Mouse (Mus musculus) ES-E14 (cell line): ENCODE results near the gene Tspo. TPM values are rescaled to one million over a fixed set of nuclear protein-coding genes. Genes with fewer than 3 reads are reported as not detected.
A peak's percentile ranks its signal among the peaks of the same experiment; 100 is the strongest.

ENCODE experiments used
- DNase-seq: peaks from one replicate; pipeline ENCODE4 v3.0.0-alpha.2; 2013; ENCODE audit warnings: low read depth, low spot score
- H3K27ac ChIP-seq: 2 replicates; pipeline ENCODE4 v1.5.1; 2012; ENCODE audit warnings: low read depth, mild to moderate bottlenecking, low read length, moderate library complexity, mixed read lengths; ENCODE audit not compliant: poor library complexity, insufficient read depth, severe bottlenecking
- H3K36me3 ChIP-seq: 2 replicates; pipeline ENCODE4 v1.6.1; 2012; ENCODE audit warnings: mild to moderate bottlenecking, low read length, moderate library complexity, mixed read lengths; ENCODE audit not compliant: control insufficient read depth, poor library complexity, insufficient read depth, severe bottlenecking
- H3K4me1 ChIP-seq, 2 experiments: fragments of 150-350 bp in 1 of 2; sonication (generic) in 1 of 2; 2 replicates each; pipeline ENCODE4 v1.6.1; 2012; ENCODE audit warnings: low read length in 2 of 2, mild to moderate bottlenecking in 1 of 2, mixed read lengths in 1 of 2; ENCODE audit not compliant: control insufficient read depth in 2 of 2, insufficient read depth in 2 of 2, poor library complexity in 1 of 2
- H3K4me3 ChIP-seq, 2 experiments: fragments of 150-350 bp in 1 of 2; sonication (generic) in 1 of 2; 2 replicates each; pipeline ENCODE4 v1.5.1; 2012; ENCODE audit warnings: low read length in 2 of 2, low read depth in 1 of 2, mild to moderate bottlenecking in 1 of 2, mixed read lengths in 1 of 2; ENCODE audit not compliant: insufficient read depth in 1 of 2, poor library complexity in 1 of 2, severe bottlenecking in 1 of 2
- H3K9ac ChIP-seq: 2 replicates; pipeline ENCODE4 v1.6.1; 2012; ENCODE audit warnings: low read depth, mild to moderate bottlenecking, low read length, mixed read lengths; ENCODE audit not compliant: poor library complexity, insufficient read depth, severe bottlenecking
- H3K9me3 ChIP-seq: fragments of 150-350 bp; sonication (generic); 2 replicates; pipeline ENCODE4 v1.6.1; 2012; ENCODE audit warnings: low read depth, mild to moderate bottlenecking, low read length; ENCODE audit not compliant: control insufficient read depth, insufficient read depth
- CHD2 ChIP-seq: IDR thresholded peaks from 2 replicates; pipeline ENCODE4 v1.6.1; 2014; ENCODE audit warnings: mild to moderate bottlenecking, low read depth, low read length, inconsistent platforms
- HCFC1 ChIP-seq: IDR thresholded peaks from 2 replicates; pipeline ENCODE4 v1.6.1; 2012; ENCODE audit warnings: low read length, inconsistent platforms, borderline replicate concordance; ENCODE audit not compliant: insufficient read depth
- MAFK ChIP-seq: IDR thresholded peaks from 2 replicates; pipeline ENCODE4 v1.6.1; 2014; ENCODE audit warnings: mild to moderate bottlenecking, low read depth, low read length, inconsistent platforms; ENCODE audit not compliant: insufficient read depth
- ZC3H11A ChIP-seq: IDR thresholded peaks from 2 replicates; pipeline ENCODE4 v1.6.1; 2012; ENCODE audit warnings: low read depth, mild to moderate bottlenecking, inconsistent platforms, low read length, borderline replicate concordance
- ZNF384 ChIP-seq: IDR thresholded peaks from 2 replicates; pipeline ENCODE4 v1.6.1; 2012; ENCODE audit warnings: low read depth, low read length, inconsistent platforms
- in situ Hi-C, 2 experiments: fragments of 600-800 bp; cut with MboI; formaldehyde crosslinking; loops; one replicate each; pipeline ENCODE4 v1.15.1; 2025; ENCODE audit warnings: low sequenced_read_pairs in 2 of 2, inconsistent platforms in 1 of 2; ENCODE audit not compliant: unreplicated experiment in 2 of 2
- total RNA-seq: library from RNA; depleted of rRNA; stranded (reverse); fragments of 300-350 nt; gene quantifications from 2 replicates; pipeline ENCODE4 v1.2.3, GENCODE M21; 2012

Gene Tspo
- total RNA-seq, 1 experiment = 43.4 TPM

GRCm38 (mm10) chr15:83531961-83532469, 31.4 kb upstream of the Tspo start:
- H3K4me3 ChIP-seq = no peak overlapping the region
- peaks cover 10 to 31% of the 10 kb centered on the region in 2 experiments for H3K4me1 ChIP-seq
- no peak for DNase-seq

GRCm38 (mm10) chr15:83532606-83533005, 30.8 kb upstream of the Tspo start:
- no peak overlapping the region for H3K9ac ChIP-seq
- TF ChIP-seq HCFC1 = no peak
- no peak for TF ChIP-seq MAFK
- in situ Hi-C loops = no loop called here
- no peaks in the 10 kb centered on the region for H3K9me3 ChIP-seq
- H3K4me3 ChIP-seq = no peak overlapping the region
- no peak for DNase-seq
- peaks cover 10 to 31% of the 10 kb centered on the region in 2 experiments for H3K4me1 ChIP-seq
- H3K27ac ChIP-seq = peak overlapping the region; percentile 6; the same call in 1 of the 2 replicates
- no peaks in the 10 kb centered on the region; the same call in 1 of the 2 replicates for H3K36me3 ChIP-seq

More at GRCm38 (mm10) chr15:83531961-83532469, 31.4 kb upstream of the Tspo start:
- Histone ChIP-seq H3K9me3 (no peaks in the 10 kb centered on the region), H3K27ac (peak overlapping the region; percentile 7; the same call in 1 of the 2 replicates), H3K36me3 (no peaks in the 10 kb centered on the region; the same call in 1 of the 2 replicates), H3K9ac (no peak overlapping the region)
- in situ Hi-C loops = no loop called here
- TF ChIP-seq ZNF384 = no peak
- TF ChIP-seq ZC3H11A = no peak
- TF ChIP-seq CHD2 = no peak
- TF ChIP-seq HCFC1 = no peak
- TF ChIP-seq MAFK = no peak

DNA sequence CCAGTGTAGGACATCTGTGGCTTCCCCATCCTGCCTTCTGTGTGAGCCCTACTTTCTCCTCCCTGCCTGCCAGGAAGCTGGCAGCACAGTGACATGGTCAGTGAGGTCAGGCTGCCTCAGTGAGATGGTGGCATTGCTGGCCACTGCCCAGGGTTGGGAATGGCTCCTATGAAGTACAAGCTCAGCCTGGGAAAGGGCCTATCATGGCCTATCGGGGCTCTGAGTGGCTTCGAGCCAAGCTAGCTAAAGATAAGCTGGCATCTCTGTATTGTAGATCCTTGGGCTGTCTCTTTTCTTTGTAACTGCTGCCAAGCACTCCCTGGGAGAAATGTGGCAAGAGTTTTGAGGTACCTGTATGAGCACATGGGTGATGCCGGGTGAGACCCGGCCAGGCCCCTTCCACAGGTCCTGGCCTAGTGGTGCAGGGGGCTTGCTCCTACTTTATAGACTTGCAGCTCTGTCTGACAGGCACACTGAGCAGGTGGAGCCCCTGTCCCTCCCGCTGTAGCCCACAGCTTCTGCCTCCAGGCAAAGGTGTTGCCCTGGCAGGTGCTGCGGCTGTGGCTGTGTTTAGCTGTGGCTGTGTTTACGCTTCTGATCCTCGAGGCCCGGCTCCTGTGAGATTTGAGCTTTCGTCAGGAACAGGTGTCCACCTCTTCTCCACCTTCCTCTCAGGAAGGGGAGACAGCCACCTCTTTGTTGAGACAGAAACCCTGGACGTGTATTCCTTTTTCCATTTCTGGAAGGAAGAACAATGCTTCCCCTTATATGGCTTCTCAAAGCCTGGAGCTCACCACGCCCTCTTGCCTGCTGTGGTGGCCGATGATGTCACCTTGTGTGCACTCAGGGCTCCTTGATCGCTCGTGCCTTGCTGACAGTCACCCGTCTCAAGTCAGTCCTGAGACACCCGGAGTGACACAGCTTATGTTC, 28.2 kb upstream of the Tspo start:
- H3K9me3 ChIP-seq = no peaks in the 10 kb centered on the region
- peaks cover 7 to 30% of the 10 kb centered on the region in 2 experiments; a peak in 3 of 4 replicates for H3K4me1 ChIP-seq
- no peak overlapping the region for H3K4me3 ChIP-seq
- in situ Hi-C loops = no loop called here
- TF ChIP-seq ZC3H11A = no peak
- no peak overlapping the region for H3K9ac ChIP-seq
- no peak overlapping the region; the same call in 1 of the 2 replicates for H3K27ac ChIP-seq
- DNase-seq = no peak
- H3K36me3 ChIP-seq = no peaks in the 10 kb centered on the region; the same call in 1 of the 2 replicates

- Histone ChIP-seq H3K4me3 (no peak overlapping the region), H3K27ac (no peak overlapping the region), H3K4me1 (peaks cover 7 to 28% of the 10 kb centered on the region in 2 experiments; a peak in 3 of 4 replicates), H3K9ac (no peak overlapping the region), H3K36me3 (no peaks in the 10 kb centered on the region), H3K9me3 (no peaks in the 10 kb centered on the region)
- TF ChIP-seq CHD2 = no peak
- TF ChIP-seq MAFK = no peak
- TF ChIP-seq ZC3H11A = no peak
- TF ChIP-seq HCFC1 = no peak
- no peak for TF ChIP-seq ZNF384
- in situ Hi-C loops = no loop called here
- no peak for DNase-seq
Observed at GRCm38 (mm10) chr15:83535890-83536231, 27.5 kb upstream of the Tspo start.
